Mouse (Mus musculus) layer of hippocampus, adult 18-20 months (tissue): ENCODE data around the gene Rassf2. TPM values are rescaled to one million over a fixed set of nuclear protein-coding genes. Genes with fewer than 3 reads are reported as not detected.

Source experiments
- DNase-seq, 2 experiments: peaks; one replicate each; pipeline ENCODE4 v3.0.0; 2022; ENCODE audit warnings: low spot score in 2 of 2
- long read RNA-seq: library from polyadenylated mRNA; stranded (forward); transcript quantifications from one replicate; pipeline ENCODE4 v2.0.0, GENCODE M21; 2021
- total RNA-seq, 2 experiments: library from RNA; stranded (reverse); gene quantifications; 2 replicates each; pipeline ENCODE4 v1.2.3; 2021

Gene Rassf2
- 10 to 100 TPM; 45.5 to 52.1 TPM for total RNA-seq
- long read RNA-seq, full-length matches to known transcripts, result 24 of 47 reads
- long read RNA-seq, partial matches to known transcripts, result 2 of 47 reads
- long read RNA-seq, other reads (novel, unspliced or antisense), result 21 of 47 reads

- peak; percentile 60 to 83 for DNase-seq
These were observed at the start of gene Rassf2 for GRCm38 (mm10) chr2:132029646-132030417. Gene Rassf2, minus strand, starts transcription at chr2:132030258.

GRCm38 (mm10) chr2:132079139-132079538 lies 49.1 kb upstream of the Rassf2 start:
- DNase-seq, result no peak

GRCm38 (mm10) chr2:132073052-132073451 lies 43.0 kb upstream of the Rassf2 start:
- DNase-seq, result no peak

GRCm38 (mm10) chr2:132069985-132070735 lies 40.1 kb upstream of the Rassf2 start:
- DNase-seq, result no peak

- no peak for DNase-seq
These were observed 34.2 kb upstream of the Rassf2 start for GRCm38 (mm10) chr2:132064185-132064831.

- DNase-seq, result no peak
These were observed 33.7 kb upstream of the Rassf2 start for GRCm38 (mm10) chr2:132063776-132064175.

GRCm38 (mm10) chr2:132061884-132062283 lies 31.8 kb upstream of the Rassf2 start:
- DNase-seq, result no peak

- DNase-seq, result peak in 1 of 2 experiments; percentile 53
These were observed 29.9 kb upstream of the Rassf2 start for GRCm38 (mm10) chr2:132059919-132060318.

- no peak for DNase-seq
These were observed 25.3 kb upstream of the Rassf2 start for GRCm38 (mm10) chr2:132055349-132055753.

GRCm38 (mm10) chr2:132053824-132054223 lies 23.8 kb upstream of the Rassf2 start:
- no peak for DNase-seq

GRCm38 (mm10) chr2:132051798-132052197 lies 21.7 kb upstream of the Rassf2 start:
- no peak for DNase-seq

- no peak for DNase-seq
These were observed 19.9 kb upstream of the Rassf2 start for GRCm38 (mm10) chr2:132049921-132050320.

GRCm38 (mm10) chr2:132049491-132049890 lies 19.4 kb upstream of the Rassf2 start:
- no peak for DNase-seq

- DNase-seq, result no peak
These were observed 18.2 kb upstream of the Rassf2 start for GRCm38 (mm10) chr2:132048143-132048772.

- DNase-seq, result no peak
These were observed 17.3 kb upstream of the Rassf2 start for GRCm38 (mm10) chr2:132047364-132047763.

- no peak for DNase-seq
These were observed 16.6 kb upstream of the Rassf2 start for GRCm38 (mm10) chr2:132046659-132047058.

- no peak for DNase-seq
These were observed 14.5 kb upstream of the Rassf2 start for GRCm38 (mm10) chr2:132044320-132045274.

- DNase-seq, result peak; percentile 42 to 63
These were observed 13.1 kb upstream of the Rassf2 start for GRCm38 (mm10) chr2:132043101-132043621.

- no peak for DNase-seq
These were observed 9.8 kb upstream of the Rassf2 start for GRCm38 (mm10) chr2:132039894-132040293.

- no peak for DNase-seq
These were observed 6.3 kb upstream of the Rassf2 start for GRCm38 (mm10) chr2:132036326-132036725.
